ENCODE assay signal across 21 mouse cellular contexts in the genomic region with DNA sequence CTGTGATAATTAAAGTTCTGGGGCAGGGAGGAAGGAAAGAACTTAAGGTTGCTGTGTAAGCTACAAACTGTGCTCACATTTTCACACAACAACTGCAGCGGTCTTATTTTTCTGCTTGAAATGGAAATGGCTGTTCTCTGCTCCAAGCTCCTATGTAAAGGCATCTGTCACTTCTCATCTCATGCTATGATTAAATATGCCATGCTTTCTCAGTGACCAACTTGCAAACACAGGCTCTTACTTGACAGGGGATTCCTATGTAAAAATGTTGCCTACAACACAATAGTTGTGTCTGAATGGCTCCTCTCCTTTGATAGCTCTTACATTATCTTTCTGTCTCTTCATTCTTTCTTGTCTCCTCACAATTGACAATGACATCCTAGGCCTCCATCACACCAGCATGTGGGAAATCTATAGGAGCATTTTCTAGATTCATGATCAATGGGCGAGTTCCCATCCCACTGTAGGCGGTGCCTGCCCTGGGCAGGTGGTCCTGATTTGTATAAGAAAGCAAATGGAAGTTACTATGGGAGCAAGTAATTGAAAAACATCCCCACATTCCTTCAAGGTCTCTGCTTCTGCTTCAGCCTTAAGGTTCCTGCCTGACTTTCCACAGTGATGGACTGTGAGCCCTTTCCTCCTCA. TPM values are rescaled to one million over a fixed set of nuclear protein-coding genes. Genes with fewer than 3 reads are reported as not detected.
DNase-seq lines count a peak whose midpoint lies in the region; ATAC-seq and TF ChIP-seq lines count a peak whose summit lies in the region.
"Had no signal": no experiment of that assay in that cellular context is flagged by ENCODE, and none has a peak within 500 bp of the region (broad histone marks: within the 10 kb centered on the region; RNA-seq: fewer than 3 reads in every experiment).

No protein-coding gene starts in this region.

- no peak for TF ChIP-seq CTCF in midbrain, postnatal 0 days (IDR thresholded peaks at IDR 0.05)

- H3K27me3 ChIP-seq in midbrain, embryonic 10.5 days (ENCODE audit: low read depth, poor library complexity, severe bottlenecking) = no peaks in the 10 kb centered on the region
- no peaks in the 10 kb centered on the region for H3K27me3 ChIP-seq in midbrain, postnatal 0 days (ENCODE audit: insufficient read depth, low read length)
- H3K27me3 ChIP-seq in midbrain, embryonic 12.5 days = no peaks in the 10 kb centered on the region
- no peaks in the 10 kb centered on the region for H3K27me3 ChIP-seq in midbrain, embryonic 16.5 days (ENCODE audit: control insufficient read depth, insufficient read depth, low read depth, low read length)
- H3K27me3 ChIP-seq: heart, embryonic 13.5 days; hindbrain, embryonic 15.5 days had no signal

- H3K9me3 ChIP-seq in midbrain, embryonic 10.5 days (replicated peaks) = no peaks in the 10 kb centered on the region
- no peaks in the 10 kb centered on the region for H3K9me3 ChIP-seq in midbrain, postnatal 0 days (ENCODE audit: low read length)
- no peaks in the 10 kb centered on the region for H3K9me3 ChIP-seq in midbrain, embryonic 12.5 days
- H3K9me3 ChIP-seq in midbrain, embryonic 16.5 days (replicated peaks; ENCODE audit: control insufficient read depth, low read length, poor library complexity, severe bottlenecking) = no peaks in the 10 kb centered on the region
- H3K9me3 ChIP-seq: embryonic facial prominence, embryonic 10.5 days; forebrain, embryonic 13.5 days; heart, embryonic 13.5 days; hindbrain, embryonic 15.5 days had no signal

- H3K4me3 ChIP-seq in midbrain, embryonic 10.5 days = no peak overlapping the region
- no peak overlapping the region for H3K4me3 ChIP-seq in midbrain, postnatal 0 days (ENCODE audit: low read depth, low read length)
- no peak overlapping the region for H3K4me3 ChIP-seq in midbrain, embryonic 12.5 days
- H3K4me3 ChIP-seq in midbrain, embryonic 16.5 days (ENCODE audit: low read depth, low read length) = no peak overlapping the region
- H3K4me3 ChIP-seq: embryonic facial prominence, embryonic 10.5 days; forebrain, embryonic 13.5 days; heart, embryonic 13.5 days; hindbrain, embryonic 15.5 days had no signal

- H3K9ac ChIP-seq in midbrain, postnatal 0 days (replicated peaks; ENCODE audit: low read length, poor library complexity, severe bottlenecking) = no peak overlapping the region
- no peak overlapping the region for H3K9ac ChIP-seq in midbrain, embryonic 12.5 days (replicated peaks)
- H3K9ac ChIP-seq in midbrain, embryonic 16.5 days (ENCODE audit: low read depth, low read length) = no peak overlapping the region
- H3K9ac ChIP-seq: forebrain, embryonic 13.5 days; forebrain, postnatal 0 days; heart, embryonic 13.5 days; hindbrain, embryonic 15.5 days had no signal

- H3K4me1 ChIP-seq in midbrain, embryonic 10.5 days = peaks cover 25% of the 10 kb centered on the region
- no peaks in the 10 kb centered on the region for H3K4me1 ChIP-seq in midbrain, postnatal 0 days (ENCODE audit: insufficient read depth, low read length)
- peaks cover 7% of the 10 kb centered on the region; the same call in 1 of the 2 replicates for H3K4me1 ChIP-seq in midbrain, embryonic 12.5 days
- no peaks in the 10 kb centered on the region for H3K4me1 ChIP-seq in midbrain, embryonic 16.5 days (ENCODE audit: control insufficient read depth, insufficient read depth, low read length)
- H3K4me1 ChIP-seq: embryonic facial prominence, embryonic 10.5 days; forebrain, embryonic 13.5 days; heart, embryonic 13.5 days; hindbrain, embryonic 15.5 days had no signal

- no peak overlapping the region for H3K4me2 ChIP-seq in midbrain, postnatal 0 days (ENCODE audit: low read depth, low read length, poor library complexity, severe bottlenecking)
- no peak overlapping the region for H3K4me2 ChIP-seq in midbrain, embryonic 12.5 days (replicated peaks)
- H3K4me2 ChIP-seq in midbrain, embryonic 16.5 days (ENCODE audit: low read length) = no peak overlapping the region
- H3K4me2 ChIP-seq: forebrain, embryonic 13.5 days; heart, embryonic 13.5 days; hindbrain, embryonic 15.5 days had no signal

- no peak for ATAC-seq in midbrain, postnatal 0 days (ENCODE audit: low FRiP score)
- ATAC-seq in midbrain, embryonic 12.5 days (ENCODE audit: low FRiP score, low read depth) = peak; percentile 92
- 0 out of 2 replicates have a peak, but pooled peaks have one; percentile 21 for ATAC-seq in midbrain, embryonic 16.5 days
- ATAC-seq: forebrain, embryonic 13.5 days; forebrain, postnatal 0 days; Patski had no signal

- DNase-seq in midbrain, embryonic 10.5 days (ENCODE audit: low spot score) = peak; percentile 43
- no peak for DNase-seq in midbrain, postnatal 0 days (ENCODE audit: low spot score)
- DNase-seq in R1 (ENCODE audit: low read depth, low spot score) = peak; percentile 56
- DNase-seq in cerebellum, postnatal 14 days = no peak
- DNase-seq in spleen, postnatal 4 days (ENCODE audit: low spot score in 2 of 2) = no peak
- no peak for DNase-seq in cerebellum, adult 9-11 months
- DNase-seq: adrenal gland, postnatal 10 days; cerebellum, adult 11-12 months; cerebellum, adult 9-10 months; forebrain, postnatal 0 days; gastrocnemius, postnatal 25 days; heart, postnatal 36 days had no signal

- no peaks in the 10 kb centered on the region for H3K36me3 ChIP-seq in midbrain, embryonic 10.5 days
- H3K36me3 ChIP-seq in midbrain, postnatal 0 days (ENCODE audit: insufficient read depth, low read length) = no peaks in the 10 kb centered on the region
- no peaks in the 10 kb centered on the region for H3K36me3 ChIP-seq in midbrain, embryonic 12.5 days
- H3K36me3 ChIP-seq in midbrain, embryonic 16.5 days (ENCODE audit: control insufficient read depth, insufficient read depth, low read length) = no peaks in the 10 kb centered on the region
- H3K36me3 ChIP-seq: embryonic facial prominence, embryonic 10.5 days; heart, embryonic 13.5 days; hindbrain, embryonic 15.5 days had no signal

- WGBS in midbrain, embryonic 10.5 days = 37% methylated on average over 3 of the region's 3 CpGs
- WGBS in midbrain, postnatal 0 days = 23% methylated on average over 3 of the region's 3 CpGs
- 25% methylated on average over 3 of the region's 3 CpGs for WGBS in midbrain, embryonic 12.5 days
- 14% methylated on average over 3 of the region's 3 CpGs for WGBS in midbrain, embryonic 16.5 days

- peak overlapping the region; percentile 57; the same call in 1 of the 2 replicates for H3K27ac ChIP-seq in midbrain, embryonic 10.5 days (replicated peaks)
- no peak overlapping the region for H3K27ac ChIP-seq in midbrain, postnatal 0 days (ENCODE audit: low read depth, low read length)
- no peak overlapping the region for H3K27ac ChIP-seq in midbrain, embryonic 12.5 days (replicated peaks)
- 0 out of 2 replicates have a peak overlapping the region, but pooled peaks have one; percentile 34 for H3K27ac ChIP-seq in midbrain, embryonic 16.5 days (ENCODE audit: low read length)
- H3K27ac ChIP-seq: embryonic facial prominence, embryonic 10.5 days; forebrain, embryonic 13.5 days; heart, embryonic 13.5 days; hindbrain, embryonic 15.5 days had no signal

RNA-seq across cellular contexts. Expression of gene Grm3, which starts 34.2 kb away (rescaled TPM):
- 1.7 and 4.0 TPM in 2 replicates for polyA plus RNA-seq in midbrain, embryonic 10.5 days (2016; fragmentation: Nextera tagmentation; extraction: Ambion mirVana)
- 210 and 226 TPM in 2 replicates for total RNA-seq in midbrain, postnatal 0 days (2014; rRNA removed)
- polyA plus RNA-seq in midbrain, postnatal 0 days (2015; fragmentation: Nextera tagmentation; extraction: Ambion mirVana) = 88.4 and 91.8 TPM in 2 replicates
- polyA plus RNA-seq in midbrain, embryonic 12.5 days (2016; fragmentation: Nextera tagmentation; extraction: Ambion mirVana) = 11.0 and 12.6 TPM in 2 replicates
- polyA plus RNA-seq in midbrain, embryonic 16.5 days (2015; fragmentation: Nextera tagmentation; extraction: Ambion mirVana) = 61.0 and 82.6 TPM in 2 replicates
- total RNA-seq: gastrocnemius, adult 18-20 months; gastrocnemius, postnatal 25 days; granulocyte monocyte progenitor cell, adult 5-6 weeks; heart, postnatal 36 days had no signal

Comparison
In these comparisons a context has a peak if more than half of its experiments do, and no peak if none do; other contexts are left out.
1. DNase-seq: peak in midbrain, embryonic 10.5 days (single experiment) and R1 (single experiment); none in midbrain, postnatal 0 days (single experiment), cerebellum, postnatal 14 days (0 of 2), spleen, postnatal 4 days (0 of 2) and cerebellum, adult 9-11 months (single experiment).
2. H3K27ac ChIP-seq: peak in midbrain, embryonic 10.5 days (single experiment) and midbrain, embryonic 16.5 days (single experiment); none in midbrain, postnatal 0 days (single experiment) and midbrain, embryonic 12.5 days (single experiment).